11 mouse cellular contexts compared by ENCODE assay signal in the genomic region with DNA sequence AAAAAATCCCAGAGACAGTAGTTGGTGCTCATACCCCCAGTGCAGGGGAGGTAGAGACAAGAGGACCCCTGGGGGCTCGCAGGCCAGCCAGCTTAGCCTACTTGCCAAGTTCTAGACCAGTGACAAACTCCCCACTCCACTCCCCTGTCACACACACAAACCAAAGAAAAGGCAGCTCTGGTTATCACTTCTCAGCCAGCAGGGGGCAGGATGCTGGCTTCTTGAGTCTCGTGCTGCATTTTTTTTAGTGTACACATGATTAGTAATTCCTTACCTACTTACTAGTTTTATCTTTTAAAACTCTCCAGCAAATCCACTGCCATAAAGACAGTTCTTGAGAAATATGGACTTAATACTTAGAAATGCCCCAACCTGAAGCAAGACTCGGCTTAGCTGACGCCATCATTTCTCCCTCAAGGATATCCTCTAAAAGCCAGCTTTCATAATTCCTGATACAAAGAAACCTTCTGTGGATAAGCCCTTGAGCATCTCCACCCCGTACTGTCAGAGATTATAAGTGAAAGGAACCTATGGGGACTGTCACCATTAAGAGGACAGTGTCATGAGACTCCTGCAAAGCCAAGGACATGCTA. TPM values are rescaled to one million over a fixed set of nuclear protein-coding genes. Genes with fewer than 3 reads are reported as not detected.
DNase-seq lines count a peak whose midpoint lies in the region; ATAC-seq and TF ChIP-seq lines count a peak whose summit lies in the region.
"Had no signal": no experiment of that assay in that cellular context is flagged by ENCODE, and none has a peak within 500 bp of the region (broad histone marks: within the 10 kb centered on the region; RNA-seq: fewer than 3 reads in every experiment).

No protein-coding gene starts in this region.

- H3K9ac ChIP-seq in midbrain, postnatal 0 days (replicated peaks; ENCODE audit: low read length, poor library complexity, severe bottlenecking), result no peak overlapping the region
- no peak overlapping the region for H3K9ac ChIP-seq in midbrain, embryonic 13.5 days (replicated peaks)
- H3K9ac ChIP-seq: heart, embryonic 15.5 days; lung, embryonic 15.5 days; stomach, embryonic 15.5 days had no signal

- no peaks in the 10 kb centered on the region for H3K9me3 ChIP-seq in midbrain, postnatal 0 days (ENCODE audit: low read length)
- no peaks in the 10 kb centered on the region for H3K9me3 ChIP-seq in midbrain, embryonic 13.5 days
- H3K9me3 ChIP-seq: heart, embryonic 15.5 days; lung, embryonic 15.5 days; stomach, embryonic 15.5 days had no signal

- no peak overlapping the region for H3K27ac ChIP-seq in midbrain, postnatal 0 days (ENCODE audit: low read depth, low read length)
- H3K27ac ChIP-seq in midbrain, embryonic 13.5 days, result no peak overlapping the region
- H3K27ac ChIP-seq: heart, embryonic 15.5 days; lung, embryonic 15.5 days; stomach, embryonic 15.5 days had no signal

- WGBS in midbrain, postnatal 0 days, result 49% methylated on average over 5 of the region's 5 CpGs
- WGBS in midbrain, embryonic 13.5 days, result 65% methylated on average over 5 of the region's 5 CpGs
- 62% methylated on average over 5 of the region's 5 CpGs for WGBS in lung, adult 2 months

- H3K27me3 ChIP-seq in midbrain, postnatal 0 days (ENCODE audit: insufficient read depth, low read length), result no peaks in the 10 kb centered on the region
- no peaks in the 10 kb centered on the region for H3K27me3 ChIP-seq in midbrain, embryonic 13.5 days
- H3K27me3 ChIP-seq: heart, embryonic 15.5 days; lung, embryonic 15.5 days; stomach, embryonic 15.5 days had no signal

- H3K4me1 ChIP-seq in midbrain, postnatal 0 days (ENCODE audit: insufficient read depth, low read length), result peaks cover 6% of the 10 kb centered on the region; the same call in 1 of the 2 replicates
- H3K4me1 ChIP-seq in midbrain, embryonic 13.5 days (replicated peaks), result peaks cover 30% of the 10 kb centered on the region
- peaks cover 7% of the 10 kb centered on the region for H3K4me1 ChIP-seq in lung, adult 2 months (ENCODE audit: control insufficient read depth, insufficient read depth, low read length)

- intact Hi-C loops in left cerebral cortex, postnatal 10 days (cut with DNase I), result loop anchor here (5.0 to 10.0 kb wide), 2 partner anchors 131 to 179 kb away; no protein-coding TSS in a partner anchor

- H3K4me3 ChIP-seq in midbrain, postnatal 0 days (ENCODE audit: low read depth, low read length), result no peak overlapping the region
- H3K4me3 ChIP-seq in midbrain, embryonic 13.5 days (replicated peaks), result no peak overlapping the region
- H3K4me3 ChIP-seq in lung, adult 2 months (replicated peaks; ENCODE audit: extremely low read depth, low read depth, low read length), result no peak overlapping the region
- H3K4me3 ChIP-seq: heart, embryonic 15.5 days; lung, embryonic 15.5 days; stomach, embryonic 15.5 days had no signal

- peak; percentile 76 for TF ChIP-seq CTCF in midbrain, postnatal 0 days (IDR thresholded peaks at IDR 0.05)
- peak; percentile 54 for TF ChIP-seq CTCF in lung, adult 2 months (IDR thresholded peaks at IDR 0.05; ENCODE audit: insufficient read depth, low read length)

- H3K4me2 ChIP-seq in midbrain, postnatal 0 days (ENCODE audit: low read depth, low read length, poor library complexity, severe bottlenecking), result no peak overlapping the region
- no peak overlapping the region for H3K4me2 ChIP-seq in midbrain, embryonic 13.5 days (replicated peaks)
- H3K4me2 ChIP-seq: heart, embryonic 15.5 days; lung, embryonic 15.5 days; stomach, embryonic 15.5 days had no signal

- 0 out of 2 replicates have a peak, but pooled peaks cover 6% of the 10 kb centered on the region for H3K36me3 ChIP-seq in midbrain, postnatal 0 days (ENCODE audit: insufficient read depth, low read length)
- peaks cover 11% of the 10 kb centered on the region for H3K36me3 ChIP-seq in midbrain, embryonic 13.5 days
- H3K36me3 ChIP-seq: heart, embryonic 15.5 days; lung, embryonic 15.5 days; stomach, embryonic 15.5 days had no signal

- peak; percentile 66; the same call in 1 of the 2 replicates for ATAC-seq in frontal cortex, adult (ENCODE audit: low TSS enrichment)
- no peak for ATAC-seq in midbrain, postnatal 0 days (ENCODE audit: low FRiP score)
- no peak for ATAC-seq in midbrain, embryonic 13.5 days
- ATAC-seq in activated CD4-positive, CD25-positive, alpha-beta regulatory T cell, adult 4 months, result peak; percentile 38

- no peak for DNase-seq in frontal cortex, postnatal 14 days (ENCODE audit: low spot score in 2 of 2)
- peak; percentile 66 for DNase-seq in midbrain, postnatal 0 days (ENCODE audit: low spot score)
- peak; percentile 27 for DNase-seq in lung, adult 2 months
- no peak for DNase-seq in layer of hippocampus, adult 9-10 months (ENCODE audit: low spot score)
- no peak for DNase-seq in left cerebral cortex, postnatal 10 days (ENCODE audit: extremely low spot score in 1 of 2, low spot score in 2 of 2)

- TF ChIP-seq POLR2A in lung, adult 2 months (IDR thresholded peaks at IDR 0.05; ENCODE audit: borderline replicate concordance, extremely low read depth, low read depth, low read length), result no peak

RNA-seq across cellular contexts. Expression of a gene that starts 11.6 kb away (rescaled TPM):
- total RNA-seq in midbrain, postnatal 0 days (2014; rRNA removed), result 136 and 143 TPM in 2 replicates
- 154 and 157 TPM in 2 replicates for polyA plus RNA-seq in midbrain, postnatal 0 days (2015; fragmentation: Nextera tagmentation; extraction: Ambion mirVana)
- 144 and 155 TPM in 2 replicates for polyA plus RNA-seq in midbrain, embryonic 13.5 days (2015; fragmentation: Nextera tagmentation; extraction: Ambion mirVana)
- 10 to 100 TPM; 27.2 to 27.5 TPM for polyA plus RNA-seq in activated CD4-positive, CD25-positive, alpha-beta regulatory T cell, adult 4 months (2017; shearing (Covaris generic))
- polyA plus RNA-seq in lung, adult 2 months (2012; rRNA removed), result 17.0 and 21.9 TPM in 2 replicates
- total RNA-seq in left cerebral cortex, postnatal 10 days (2021), result 10 to 100 TPM; 63.5 to 70.4 TPM

Comparison
In these comparisons a context has a peak if more than half of its experiments do, and no peak if none do; other contexts are left out.
1. ATAC-seq: peak in frontal cortex, adult (single experiment) and activated CD4-positive, CD25-positive, alpha-beta regulatory T cell, adult 4 months (single experiment); none in midbrain, postnatal 0 days (single experiment) and midbrain, embryonic 13.5 days (single experiment).
2. DNase-seq: peak in midbrain, postnatal 0 days (single experiment) and lung, adult 2 months (single experiment); none in frontal cortex, postnatal 14 days (0 of 2), layer of hippocampus, adult 9-10 months (single experiment) and left cerebral cortex, postnatal 10 days (0 of 2).